Mouse (Mus musculus) limb, embryonic 13.5 days (tissue): ENCODE data around the gene Flywch1. TPM values are rescaled to one million over a fixed set of nuclear protein-coding genes. Genes with fewer than 3 reads are reported as not detected.

Experiments used
- ATAC-seq: fragments of 200-750 bp; cut with Nextera tagmentation; 2 replicates; pipeline ENCODE4 v1.8.0; 2017; ENCODE audit warnings: low read depth, moderate number of reproducible peaks, moderate TSS enrichment; ENCODE audit not compliant: low FRiP score
- H3K27ac ChIP-seq: fragments of 300-500 bp; sonication (generic); 2 replicates; pipeline ENCODE4 v1.5.1; 2015; ENCODE audit warnings: inconsistent platforms, mild to moderate bottlenecking, moderate library complexity
- H3K27me3 ChIP-seq: fragments of 300-500 bp; sonication (generic); 2 replicates; pipeline ENCODE4 v1.6.1; 2015; ENCODE audit warnings: mild to moderate bottlenecking, inconsistent platforms
- H3K36me3 ChIP-seq: fragments of 300-500 bp; sonication (generic); 2 replicates; pipeline ENCODE4 v1.6.1; 2015; ENCODE audit warnings: inconsistent platforms, mild to moderate bottlenecking, moderate library complexity
- H3K4me1 ChIP-seq: fragments of 300-500 bp; sonication (generic); 2 replicates; pipeline ENCODE4 v1.6.1; 2015; ENCODE audit warnings: inconsistent platforms
- H3K4me2 ChIP-seq: fragments of 300-500 bp; sonication (generic); replicated peaks from 2 replicates; pipeline ENCODE4 v1.6.1; 2015; ENCODE audit warnings: inconsistent platforms, mild to moderate bottlenecking, moderate library complexity
- H3K4me3 ChIP-seq: fragments of 300-500 bp; sonication (generic); 2 replicates; pipeline ENCODE4 v1.5.1; 2015; ENCODE audit warnings: moderate library complexity, mild to moderate bottlenecking, inconsistent platforms
- H3K9ac ChIP-seq: fragments of 300-500 bp; sonication (generic); 2 replicates; pipeline ENCODE4 v1.6.1; 2015; ENCODE audit warnings: mild to moderate bottlenecking, inconsistent platforms
- H3K9me3 ChIP-seq: fragments of 300-500 bp; sonication (generic); 2 replicates; pipeline ENCODE4 v1.6.1; 2016; ENCODE audit warnings: inconsistent platforms
- WGBS: fragments of 180-500 bp; shearing (Covaris S2); methylation state at CpG from one replicate; pipeline ENCODE4 v1.1.7; 2015; 5-methylcytosine and 5-hydroxymethylcytosine counted together
- polyA plus RNA-seq: library from polyadenylated mRNA; unstranded; fragments of >200 nt; fragmentation: Nextera tagmentation; extraction: Ambion mirVana; gene quantifications from 2 replicates; pipeline ENCODE4 v1.2.1, GENCODE M21; 2015

Flywch1 gene
- polyA plus RNA-seq, 1 experiment from 2014 or later, result 107 TPM

- no peak for ATAC-seq
- WGBS, result 18% methylated on average over 7 of the region's 7 CpGs
- Histone ChIP-seq H3K4me2 (no peak overlapping the region), H3K27me3 (no peaks in the 10 kb centered on the region), H3K4me3 (no peak overlapping the region), H3K9me3 (no peaks in the 10 kb centered on the region), H3K4me1 (no peaks in the 10 kb centered on the region), H3K27ac (no peak overlapping the region), H3K36me3 (peaks cover 7% of the 10 kb centered on the region; the same call in 1 of the 2 replicates), H3K9ac (no peak overlapping the region)
Measured at GRCm38 (mm10) chr17:23797316-23797715, 25.9 kb upstream of the Flywch1 start.

- no peak overlapping the region for H3K4me2 ChIP-seq
- H3K27ac ChIP-seq, result no peak overlapping the region
- WGBS, result 94% methylated on average over 8 of the region's 8 CpGs
- H3K4me3 ChIP-seq, result no peak overlapping the region
- peaks cover 7% of the 10 kb centered on the region; the same call in 1 of the 2 replicates for H3K36me3 ChIP-seq
- ATAC-seq, result no peak
- no peak overlapping the region for H3K9ac ChIP-seq
- peaks cover 11% of the 10 kb centered on the region for H3K4me1 ChIP-seq
- H3K9me3 ChIP-seq, result no peaks in the 10 kb centered on the region
- no peaks in the 10 kb centered on the region for H3K27me3 ChIP-seq
Measured at GRCm38 (mm10) chr17:23795323-23795722, 23.9 kb upstream of the Flywch1 start.

- WGBS, result 28% methylated on average over 2 of the region's 2 CpGs
- H3K4me2 ChIP-seq, result peak overlapping the region; percentile 76
- peak overlapping the region; percentile 56 for H3K4me3 ChIP-seq
- peaks cover 7% of the 10 kb centered on the region; the same call in 1 of the 2 replicates for H3K36me3 ChIP-seq
- peak overlapping the region; percentile 83 for H3K9ac ChIP-seq
- H3K27ac ChIP-seq, result peak overlapping the region; percentile 95
- no peaks in the 10 kb centered on the region for H3K27me3 ChIP-seq
- peaks cover 24% of the 10 kb centered on the region for H3K4me1 ChIP-seq
- ATAC-seq, result no peak
- H3K9me3 ChIP-seq, result no peaks in the 10 kb centered on the region
Measured at GRCm38 (mm10) chr17:23791079-23791357, 19.6 kb upstream of the Flywch1 start.

GRCm38 (mm10) chr17:23790269-23791078 is 19.1 kb upstream of the Flywch1 start, which contains the start of gene Srrm2:
Srrm2 (plus strand) TSS chr17:23790532.
- H3K27ac ChIP-seq, result peak within 1 kb of the TSS; percentile 95
- peaks cover 7% of the 10 kb centered on the region; the same call in 1 of the 2 replicates for H3K36me3 ChIP-seq
- no peaks in the 10 kb centered on the region for H3K27me3 ChIP-seq
- WGBS, result 2% methylated on average over 29 of the region's 29 CpGs
- peak within 1 kb of the TSS; percentile 56 for H3K4me3 ChIP-seq
- no peaks in the 10 kb centered on the region for H3K9me3 ChIP-seq
- peak; percentile 38 for ATAC-seq
- peak within 1 kb of the TSS; percentile 83 for H3K9ac ChIP-seq
- peak within 1 kb of the TSS; percentile 76 for H3K4me2 ChIP-seq
- H3K4me1 ChIP-seq, result peaks cover 27% of the 10 kb centered on the region

- no peak for ATAC-seq
- H3K9ac ChIP-seq, result peak overlapping the region; percentile 83
- H3K4me2 ChIP-seq, result peak overlapping the region; percentile 76
- peak overlapping the region; percentile 56 for H3K4me3 ChIP-seq
- H3K4me1 ChIP-seq, result peaks cover 31% of the 10 kb centered on the region
- no peaks in the 10 kb centered on the region for H3K9me3 ChIP-seq
- peak overlapping the region; percentile 95 for H3K27ac ChIP-seq
- 13% methylated on average over 8 of the region's 8 CpGs for WGBS
- no peaks in the 10 kb centered on the region for H3K27me3 ChIP-seq
- peaks cover 5% of the 10 kb centered on the region; the same call in 1 of the 2 replicates for H3K36me3 ChIP-seq
Measured at GRCm38 (mm10) chr17:23789749-23790268, 18.4 kb upstream of the Flywch1 start.

- H3K4me3 ChIP-seq, result no peak overlapping the region
- H3K4me2 ChIP-seq, result no peak overlapping the region
- no peak overlapping the region for H3K27ac ChIP-seq
- H3K36me3 ChIP-seq, result peaks cover 3% of the 10 kb centered on the region; the same call in 1 of the 2 replicates
- ATAC-seq, result no peak
- WGBS, result 88% methylated on average over 4 of the region's 4 CpGs
- H3K4me1 ChIP-seq, result peaks cover 31% of the 10 kb centered on the region
- no peaks in the 10 kb centered on the region for H3K27me3 ChIP-seq
- no peaks in the 10 kb centered on the region for H3K9me3 ChIP-seq
- H3K9ac ChIP-seq, result no peak overlapping the region
Measured at GRCm38 (mm10) chr17:23788973-23789372, 17.6 kb upstream of the Flywch1 start.

- H3K27ac ChIP-seq, result no peak overlapping the region
Measured at GRCm38 (mm10) chr17:23786510-23786931, 15.1 kb upstream of the Flywch1 start.

GRCm38 (mm10) chr17:23785561-23786471 is 14.4 kb upstream of the Flywch1 start, which contains the start of gene Flywch2:
Flywch2 (minus strand) TSS chr17:23786081.
- peak within 1 kb of the TSS; percentile 71 for H3K4me3 ChIP-seq
- no peaks in the 10 kb centered on the region for H3K27me3 ChIP-seq
- peak within 1 kb of the TSS; percentile 82 for H3K9ac ChIP-seq
- no peaks in the 10 kb centered on the region for H3K9me3 ChIP-seq
- peak; percentile 90 for ATAC-seq
- H3K4me1 ChIP-seq, result peaks cover 25% of the 10 kb centered on the region
- H3K36me3 ChIP-seq, result no peaks in the 10 kb centered on the region
- H3K4me2 ChIP-seq, result peak within 1 kb of the TSS; percentile 81
- WGBS, result 1% methylated on average over 43 of the region's 43 CpGs
- 0 out of 2 replicates have a peak within 1 kb of the TSS, but pooled peaks have one; percentile 39 for H3K27ac ChIP-seq

More at GRCm38 (mm10) chr17:23786510-23786931, 15.1 kb upstream of the Flywch1 start:
- Histone ChIP-seq H3K36me3 (no peaks in the 10 kb centered on the region), H3K9me3 (no peaks in the 10 kb centered on the region), H3K27me3 (no peaks in the 10 kb centered on the region), H3K4me3 (peak overlapping the region; percentile 71), H3K9ac (peak overlapping the region; percentile 82), H3K4me1 (peaks cover 31% of the 10 kb centered on the region), H3K4me2 (peak overlapping the region; percentile 81)
- no peak for ATAC-seq
- 25% methylated on average over 13 of the region's 13 CpGs for WGBS

GRCm38 (mm10) chr17:23783352-23783751 is 11.9 kb upstream of the Flywch1 start:
- Histone ChIP-seq H3K9me3 (no peaks in the 10 kb centered on the region), H3K27ac (no peak overlapping the region), H3K4me1 (peaks cover 12% of the 10 kb centered on the region), H3K4me2 (no peak overlapping the region), H3K9ac (no peak overlapping the region), H3K4me3 (no peak overlapping the region), H3K27me3 (no peaks in the 10 kb centered on the region), H3K36me3 (peaks cover 8% of the 10 kb centered on the region; the same call in 1 of the 2 replicates)
- ATAC-seq, result no peak

GRCm38 (mm10) chr17:23778447-23778846 is 7.0 kb upstream of the Flywch1 start:
- ATAC-seq, result no peak
- WGBS, result 58% methylated on average over 2 of the region's 2 CpGs
- Histone ChIP-seq H3K4me1 (no peaks in the 10 kb centered on the region; the same call in 1 of the 2 replicates), H3K9ac (no peak overlapping the region), H3K4me3 (no peak overlapping the region), H3K4me2 (no peak overlapping the region), H3K27ac (no peak overlapping the region), H3K27me3 (no peaks in the 10 kb centered on the region), H3K9me3 (no peaks in the 10 kb centered on the region), H3K36me3 (peaks cover 18% of the 10 kb centered on the region)

- Histone ChIP-seq H3K27me3 (no peaks in the 10 kb centered on the region), H3K9ac (no peak overlapping the region)
- WGBS, result 60% methylated on average over 2 of the region's 2 CpGs
Measured at GRCm38 (mm10) chr17:23777141-23777540, 5.7 kb upstream of the Flywch1 start.

More at GRCm38 (mm10) chr17:23777141-23777540, 5.7 kb upstream of the Flywch1 start:
- Histone ChIP-seq H3K27ac (no peak overlapping the region), H3K36me3 (peaks cover 18% of the 10 kb centered on the region), H3K4me3 (no peak overlapping the region), H3K4me1 (no peaks in the 10 kb centered on the region; the same call in 1 of the 2 replicates), H3K4me2 (no peak overlapping the region), H3K9me3 (no peaks in the 10 kb centered on the region)
- no peak for ATAC-seq
